Mouse (Mus musculus) cortical plate, adult 2 months (tissue): ENCODE data around the gene Atl2. TPM values are rescaled to one million over a fixed set of nuclear protein-coding genes. Genes with fewer than 3 reads are reported as not detected.

Source experiments
- H3K27ac ChIP-seq: fragments of 200-500 bp; 2 replicates; pipeline ENCODE4 v1.5.1; 2012; ENCODE audit warnings: low read length, control low read depth, inconsistent platforms; ENCODE audit not compliant: insufficient read depth
- H3K4me1 ChIP-seq: fragments of 200-500 bp; 2 replicates; pipeline ENCODE4 v1.6.1; 2011; ENCODE audit warnings: low read length; ENCODE audit not compliant: control insufficient read depth, insufficient read depth
- H3K4me3 ChIP-seq: fragments of 200-500 bp; 2 replicates; pipeline ENCODE4 v1.5.1; 2011; ENCODE audit warnings: mild to moderate bottlenecking, low read length, control low read depth; ENCODE audit not compliant: insufficient read depth
- CTCF ChIP-seq: fragments of 200-500 bp; IDR thresholded peaks from 2 replicates; pipeline ENCODE4 v1.5.1; 2011; ENCODE audit warnings: mild to moderate bottlenecking, control low read depth, low read length; ENCODE audit not compliant: insufficient read depth; ENCODE audit errors: extremely low read depth
- POLR2A ChIP-seq: fragments of 200-500 bp; IDR thresholded peaks from 2 replicates; pipeline ENCODE4 v1.6.1; 2011; ENCODE audit warnings: mild to moderate bottlenecking, low read length, control low read depth; ENCODE audit not compliant: insufficient read depth; ENCODE audit errors: extremely low read depth
- polyA plus RNA-seq: library from polyadenylated mRNA; depleted of rRNA; stranded (reverse); fragments of >200 nt; gene quantifications from 2 replicates; pipeline ENCODE4 v1.2.3, GENCODE M21; 2012

The Atl2 gene
- polyA plus RNA-seq, 1 experiment = 43.1 TPM

DNA sequence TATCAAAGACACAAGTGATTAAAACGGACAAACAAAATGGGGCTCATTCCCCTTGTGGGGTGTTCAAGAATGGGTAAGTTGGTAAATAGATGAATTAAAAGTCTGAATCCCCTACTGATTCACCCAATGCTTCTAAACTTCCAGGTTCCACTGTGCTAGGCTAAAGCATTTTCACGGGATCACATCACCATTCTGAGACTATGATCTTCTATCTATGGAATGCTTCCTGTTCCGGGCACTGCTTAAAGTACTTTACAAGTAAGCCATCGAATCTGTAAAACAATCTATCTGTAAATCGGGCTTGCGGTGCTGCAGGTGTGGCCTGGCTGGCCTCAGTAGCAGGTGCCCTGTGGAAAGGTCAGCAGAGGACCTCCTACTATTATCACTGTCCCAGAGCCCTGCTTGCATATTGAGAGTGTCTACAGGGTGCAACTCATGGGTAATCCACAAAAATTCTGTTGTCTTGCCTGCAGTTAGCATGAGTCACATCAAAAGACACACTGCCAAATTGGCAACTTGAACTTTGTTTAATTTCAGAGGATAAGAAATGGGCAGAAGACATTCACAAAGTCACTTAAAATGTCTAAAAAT lies 2.3 kb upstream of the Atl2 start:
- Histone ChIP-seq H3K4me3 (no peak overlapping the region), H3K4me1 (peaks cover 2% of the 10 kb centered on the region; the same call in 1 of the 2 replicates), H3K27ac (no peak overlapping the region)
- TF ChIP-seq CTCF = no peak

DNA sequence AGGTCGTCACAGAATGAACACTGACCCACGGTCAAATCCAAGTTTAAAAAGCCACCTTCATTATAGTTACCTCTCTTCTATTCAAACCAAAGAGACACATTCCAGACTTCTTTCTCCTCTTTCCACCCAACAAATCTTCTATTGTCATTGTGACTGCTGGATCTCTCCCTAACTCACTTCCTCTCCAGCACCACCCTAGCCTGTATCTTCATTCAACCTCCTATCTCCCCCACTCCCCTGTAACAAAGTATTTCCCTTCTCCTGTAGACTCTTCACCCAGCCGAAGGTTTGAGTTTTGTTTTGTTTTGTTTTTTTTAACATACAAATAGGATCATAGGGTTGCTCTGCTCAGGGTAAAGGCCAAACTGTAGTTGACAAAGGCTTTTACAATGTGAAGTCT lies 1.7 kb upstream of the Atl2 start:
- H3K27ac ChIP-seq = no peak overlapping the region
- no peak for TF ChIP-seq POLR2A
- peaks cover 2% of the 10 kb centered on the region; the same call in 1 of the 2 replicates for H3K4me1 ChIP-seq
- no peak overlapping the region for H3K4me3 ChIP-seq

GRCm38 (mm10) chr17:79894971-79895882 lies 696 bp downstream of the Atl2 start:
- TF ChIP-seq POLR2A (0 out of 2 replicates have a peak, but pooled peaks have one; percentile 41), CTCF (peak; percentile 21; the same call in 1 of the 2 replicates)
- Histone ChIP-seq H3K4me1 (peaks cover 4% of the 10 kb centered on the region; the same call in 1 of the 2 replicates), H3K4me3 (peak overlapping the region; percentile 76), H3K27ac (peak overlapping the region; percentile 93)

DNA sequence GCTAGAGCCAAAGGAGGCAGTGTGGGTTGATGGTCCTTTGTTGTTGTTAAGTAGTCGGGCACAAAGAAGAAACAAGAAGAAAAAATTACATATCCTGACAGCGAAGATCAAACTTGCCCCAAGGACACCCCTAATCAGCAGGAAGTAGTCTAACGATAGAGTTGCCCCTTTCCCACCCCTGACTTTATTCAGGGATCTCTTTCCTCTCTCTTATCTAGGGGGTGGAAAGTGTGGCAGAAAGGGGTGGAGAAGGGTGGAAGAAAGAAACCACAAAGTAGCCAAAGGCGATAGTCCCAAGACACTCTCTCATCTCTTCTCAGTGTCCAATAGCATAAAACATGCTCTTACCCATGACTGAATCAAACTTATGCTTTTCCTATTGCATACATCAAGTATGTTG lies 1.9 kb downstream of the Atl2 start:
- no peak overlapping the region for H3K27ac ChIP-seq
- TF ChIP-seq POLR2A = no peak
- no peak for TF ChIP-seq CTCF
- peaks cover 6% of the 10 kb centered on the region; the same call in 1 of the 2 replicates for H3K4me1 ChIP-seq
- H3K4me3 ChIP-seq = peak overlapping the region; percentile 9; the same call in 1 of the 2 replicates

GRCm38 (mm10) chr17:79891944-79892343 lies 4.0 kb downstream of the Atl2 start:
- Histone ChIP-seq H3K4me1 (peaks cover 9% of the 10 kb centered on the region), H3K4me3 (no peak overlapping the region), H3K27ac (no peak overlapping the region)
- TF ChIP-seq CTCF (no peak), POLR2A (no peak)

DNA sequence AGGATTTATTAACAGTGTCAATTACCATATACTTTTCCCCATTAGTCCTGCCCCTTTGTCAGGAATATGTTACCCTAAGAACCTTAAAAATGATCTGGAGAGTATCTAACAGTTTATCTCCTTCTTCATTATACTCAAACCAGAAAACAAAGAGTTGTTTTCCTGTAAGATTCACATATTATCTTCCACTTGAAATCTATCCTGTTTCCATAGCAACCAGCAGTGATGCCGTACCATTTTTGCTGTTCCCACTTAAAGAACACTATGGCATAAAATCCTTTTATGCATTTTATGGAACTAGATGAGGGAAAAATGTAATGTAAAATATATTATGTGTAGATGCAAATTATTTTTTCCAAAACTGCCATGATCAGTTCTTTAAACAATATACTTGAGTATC lies 8.0 kb downstream of the Atl2 start:
- no peak for TF ChIP-seq CTCF
- no peak for TF ChIP-seq POLR2A
- Histone ChIP-seq H3K4me1 (peaks cover 7% of the 10 kb centered on the region), H3K4me3 (no peak overlapping the region), H3K27ac (no peak overlapping the region)

DNA sequence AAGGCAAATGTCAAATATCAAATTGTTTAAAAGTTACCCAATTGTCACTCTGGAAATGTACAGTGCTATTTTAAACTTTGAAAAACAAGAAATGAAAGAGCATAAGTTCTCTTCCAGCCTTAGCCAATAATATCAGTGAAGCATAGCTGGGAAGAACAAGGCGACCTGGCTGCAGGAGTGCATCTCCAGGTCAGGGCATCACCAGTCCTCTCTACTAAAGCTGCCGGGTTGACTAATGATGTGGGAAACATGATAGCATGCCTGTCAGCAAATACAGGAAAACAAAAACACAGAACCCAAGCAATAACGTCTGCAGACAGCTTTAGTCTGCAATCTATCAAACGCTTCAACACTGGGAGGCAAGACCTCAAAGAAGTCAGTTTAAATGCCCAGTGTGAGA lies 12.7 kb downstream of the Atl2 start:
- Histone ChIP-seq H3K27ac (no peak overlapping the region), H3K4me3 (no peak overlapping the region), H3K4me1 (no peaks in the 10 kb centered on the region)
- no peak for TF ChIP-seq POLR2A

GRCm38 (mm10) chr17:79865027-79865426 lies 30.9 kb downstream of the Atl2 start:
- H3K4me1 ChIP-seq = no peaks in the 10 kb centered on the region; the same call in 1 of the 2 replicates
- no peak overlapping the region for H3K27ac ChIP-seq
- no peak overlapping the region for H3K4me3 ChIP-seq
- TF ChIP-seq POLR2A = no peak
- TF ChIP-seq CTCF = no peak

DNA sequence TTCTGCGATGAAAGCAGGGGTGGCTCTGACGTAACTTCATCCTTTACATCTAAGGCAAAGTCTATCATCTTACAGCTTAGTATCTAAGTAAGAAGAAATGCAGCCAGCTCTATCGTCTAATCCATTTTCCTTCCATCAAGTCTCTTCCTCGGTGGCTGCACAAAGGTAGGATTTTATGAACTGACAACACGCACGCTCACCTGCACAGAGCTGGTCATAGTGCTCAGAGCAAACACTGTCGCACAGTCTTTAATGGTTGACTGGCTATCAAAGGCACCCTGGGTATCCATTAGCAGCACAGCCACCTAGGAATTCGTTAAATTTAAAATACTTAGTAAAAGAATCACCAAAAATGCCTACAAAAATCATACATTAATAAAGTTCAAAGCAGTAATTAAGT lies 31.4 kb downstream of the Atl2 start:
- TF ChIP-seq POLR2A (no peak), CTCF (no peak)
- no peaks in the 10 kb centered on the region; the same call in 1 of the 2 replicates for H3K4me1 ChIP-seq
- no peak overlapping the region for H3K4me3 ChIP-seq
- H3K27ac ChIP-seq = no peak overlapping the region

DNA sequence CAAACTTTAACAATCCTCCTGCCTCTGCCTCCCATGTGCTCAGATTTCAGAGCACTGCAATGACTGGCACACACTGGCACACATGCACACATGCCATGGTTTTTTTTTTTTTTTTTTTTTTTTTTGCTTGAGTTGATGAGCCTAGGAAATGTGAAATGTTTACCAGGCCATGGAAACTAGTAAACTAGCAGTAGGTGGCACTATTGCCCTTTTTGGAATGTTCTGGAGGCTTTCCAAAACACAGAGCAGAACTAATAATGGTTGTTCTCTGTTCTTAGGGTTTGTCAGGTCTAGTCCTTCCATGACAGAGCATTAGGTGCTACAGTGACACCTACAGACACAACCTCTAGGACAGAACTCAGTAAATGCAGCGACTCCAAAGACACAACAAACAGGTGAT lies 33.9 kb downstream of the Atl2 start:
- TF ChIP-seq CTCF = no peak; the same call in 1 of the 2 replicates
- TF ChIP-seq POLR2A = no peak
- Histone ChIP-seq H3K4me3 (no peak overlapping the region), H3K27ac (no peak overlapping the region), H3K4me1 (no peaks in the 10 kb centered on the region; the same call in 1 of the 2 replicates)
